Mouse (Mus musculus) limb, embryonic 12.5 days (tissue): ENCODE data around the gene Eif5a. TPM values are rescaled to one million over a fixed set of nuclear protein-coding genes. Genes with fewer than 3 reads are reported as not detected.

ENCODE experiments used
- ATAC-seq: fragments of 200-750 bp; cut with Nextera tagmentation; 2 replicates; pipeline ENCODE4 v1.8.0; 2017; ENCODE audit warnings: low read depth, moderate TSS enrichment; ENCODE audit not compliant: insufficient number of reproducible peaks, insufficient read depth, low FRiP score, low TSS enrichment
- H3K27ac ChIP-seq: fragments of 300-500 bp; sonication (generic); 2 replicates; pipeline ENCODE4 v1.5.1; 2016; ENCODE audit warnings: mild to moderate bottlenecking, moderate library complexity
- H3K27me3 ChIP-seq: fragments of 300-500 bp; sonication (generic); 2 replicates; pipeline ENCODE4 v1.6.1; 2016; ENCODE audit warnings: mild to moderate bottlenecking, moderate library complexity
- H3K36me3 ChIP-seq: fragments of 300-500 bp; sonication (generic); 2 replicates; pipeline ENCODE4 v1.6.1; 2016; ENCODE audit warnings: mild to moderate bottlenecking, moderate library complexity
- H3K4me1 ChIP-seq: fragments of 300-500 bp; sonication (generic); replicated peaks from 2 replicates; pipeline ENCODE4 v1.6.1; 2016
- H3K4me2 ChIP-seq: fragments of 300-500 bp; sonication (generic); 2 replicates; pipeline ENCODE4 v1.6.1; 2016; ENCODE audit warnings: mild to moderate bottlenecking, moderate library complexity
- H3K4me3 ChIP-seq: fragments of 300-500 bp; sonication (generic); replicated peaks from 2 replicates; pipeline ENCODE4 v1.5.1; 2016; ENCODE audit warnings: mild to moderate bottlenecking
- H3K9ac ChIP-seq: fragments of 300-500 bp; sonication (generic); replicated peaks from 2 replicates; pipeline ENCODE4 v1.6.1; 2016; ENCODE audit warnings: mild to moderate bottlenecking, moderate library complexity
- H3K9me3 ChIP-seq: fragments of 300-500 bp; sonication (generic); 2 replicates; pipeline ENCODE4 v1.6.1; 2016; ENCODE audit warnings: mild to moderate bottlenecking, moderate library complexity
- WGBS: fragments of 180-500 bp; shearing (Covaris S2); methylation state at CpG from one replicate; pipeline ENCODE4 v1.1.7; 2016; 5-methylcytosine and 5-hydroxymethylcytosine counted together
- polyA plus RNA-seq: library from polyadenylated mRNA; unstranded; fragments of >200 nt; fragmentation: Nextera tagmentation; extraction: Ambion mirVana; gene quantifications from 2 replicates; pipeline ENCODE4 v1.2.1, GENCODE M21; 2016

Gene Eif5a
- polyA plus RNA-seq, 1 experiment from 2014 or later: 1,851 TPM

- Histone ChIP-seq H3K36me3 (peaks cover 5% of the 10 kb centered on the region; the same call in 1 of the 2 replicates), H3K27ac (no peak within 1 kb of the TSS), H3K9ac (no peak within 1 kb of the TSS), H3K4me2 (no peak within 1 kb of the TSS), H3K27me3 (no peaks in the 10 kb centered on the region), H3K9me3 (no peaks in the 10 kb centered on the region), H3K4me1 (peaks cover 18% of the 10 kb centered on the region), H3K4me3 (no peak within 1 kb of the TSS)
- ATAC-seq: no peak
- 76% methylated on average over 4 of the region's 4 CpGs for WGBS
Measured at GRCm38 (mm10) chr11:69895291-69895690, 26.5 kb downstream of the Eif5a start, which contains the start of gene Acap1. Acap1 (minus strand) TSS chr11:69895539.

- Histone ChIP-seq H3K9ac (no peak overlapping the region), H3K36me3 (peaks cover 5% of the 10 kb centered on the region; the same call in 1 of the 2 replicates), H3K9me3 (no peaks in the 10 kb centered on the region), H3K27ac (no peak overlapping the region), H3K27me3 (no peaks in the 10 kb centered on the region), H3K4me2 (no peak overlapping the region), H3K4me1 (peaks cover 16% of the 10 kb centered on the region), H3K4me3 (no peak overlapping the region)
- WGBS: 72% methylated on average over 5 of the region's 5 CpGs
- ATAC-seq: no peak
Measured at GRCm38 (mm10) chr11:69894671-69895070, 27.1 kb downstream of the Eif5a start.

- Histone ChIP-seq H3K4me1 (no peaks in the 10 kb centered on the region), H3K4me3 (no peak overlapping the region), H3K9me3 (no peaks in the 10 kb centered on the region), H3K9ac (no peak overlapping the region), H3K36me3 (no peaks in the 10 kb centered on the region), H3K27me3 (no peaks in the 10 kb centered on the region), H3K27ac (no peak overlapping the region), H3K4me2 (no peak overlapping the region)
- ATAC-seq: no peak
- WGBS: 82% methylated on average over 4 of the region's 4 CpGs
Measured at GRCm38 (mm10) chr11:69891482-69891881, 30.3 kb downstream of the Eif5a start.

GRCm38 (mm10) chr11:69886907-69887635 is 34.7 kb downstream of the Eif5a start:
- no peak overlapping the region for H3K9ac ChIP-seq
- H3K27ac ChIP-seq: no peak overlapping the region
- no peaks in the 10 kb centered on the region for H3K27me3 ChIP-seq
- WGBS: 72% methylated on average over 8 of the region's 8 CpGs
- no peaks in the 10 kb centered on the region for H3K36me3 ChIP-seq
- H3K4me3 ChIP-seq: no peak overlapping the region
- H3K9me3 ChIP-seq: no peaks in the 10 kb centered on the region
- no peak for ATAC-seq
- no peaks in the 10 kb centered on the region for H3K4me1 ChIP-seq
- H3K4me2 ChIP-seq: no peak overlapping the region

- H3K4me1 ChIP-seq: peaks cover 20% of the 10 kb centered on the region
- no peak overlapping the region for H3K4me3 ChIP-seq
- H3K36me3 ChIP-seq: no peaks in the 10 kb centered on the region
- no peak overlapping the region for H3K4me2 ChIP-seq
- no peak overlapping the region for H3K27ac ChIP-seq
- no peak for ATAC-seq
- no peak overlapping the region for H3K9ac ChIP-seq
- H3K27me3 ChIP-seq: no peaks in the 10 kb centered on the region
- H3K9me3 ChIP-seq: no peaks in the 10 kb centered on the region
- 80% methylated on average over 8 of the region's 8 CpGs for WGBS
Measured at GRCm38 (mm10) chr11:69884663-69885062, 37.1 kb downstream of the Eif5a start.

- no peaks in the 10 kb centered on the region for H3K27me3 ChIP-seq
- ATAC-seq: no peak
- 79% methylated on average over 9 of the region's 9 CpGs for WGBS
Measured at GRCm38 (mm10) chr11:69884240-69884639, 37.5 kb downstream of the Eif5a start.

GRCm38 (mm10) chr11:69883527-69884151 is 38.1 kb downstream of the Eif5a start:
- Histone ChIP-seq H3K9ac (no peak overlapping the region), H3K4me3 (no peak overlapping the region), H3K27me3 (no peaks in the 10 kb centered on the region), H3K36me3 (no peaks in the 10 kb centered on the region), H3K27ac (no peak overlapping the region), H3K4me1 (peaks cover 29% of the 10 kb centered on the region), H3K9me3 (no peaks in the 10 kb centered on the region), H3K4me2 (no peak overlapping the region)
- WGBS: 89% methylated on average over 8 of the region's 8 CpGs
- ATAC-seq: no peak

More at GRCm38 (mm10) chr11:69884240-69884639, 37.5 kb downstream of the Eif5a start:
- peaks cover 23% of the 10 kb centered on the region for H3K4me1 ChIP-seq
- H3K36me3 ChIP-seq: no peaks in the 10 kb centered on the region
- H3K9me3 ChIP-seq: no peaks in the 10 kb centered on the region
- no peak overlapping the region for H3K27ac ChIP-seq
- no peak overlapping the region for H3K4me3 ChIP-seq
- H3K4me2 ChIP-seq: no peak overlapping the region
- no peak overlapping the region for H3K9ac ChIP-seq

- Histone ChIP-seq H3K4me3 (no peak overlapping the region), H3K9me3 (no peaks in the 10 kb centered on the region), H3K4me2 (no peak overlapping the region), H3K27me3 (no peaks in the 10 kb centered on the region), H3K27ac (no peak overlapping the region), H3K36me3 (no peaks in the 10 kb centered on the region), H3K4me1 (peaks cover 31% of the 10 kb centered on the region), H3K9ac (no peak overlapping the region)
- 64% methylated on average over 4 of the region's 4 CpGs for WGBS
- ATAC-seq: no peak
Measured at GRCm38 (mm10) chr11:69883066-69883465, 38.7 kb downstream of the Eif5a start.

GRCm38 (mm10) chr11:69881787-69882670 is 39.7 kb downstream of the Eif5a start:
- no peak for ATAC-seq
- Histone ChIP-seq H3K36me3 (no peaks in the 10 kb centered on the region), H3K4me1 (peaks cover 34% of the 10 kb centered on the region), H3K27me3 (no peaks in the 10 kb centered on the region), H3K4me3 (peak overlapping the region; percentile 55), H3K9me3 (no peaks in the 10 kb centered on the region), H3K27ac (peak overlapping the region; percentile 90), H3K4me2 (peak overlapping the region; percentile 82), H3K9ac (peak overlapping the region; percentile 67)
- WGBS: 64% methylated on average over 21 of the region's 21 CpGs

- Histone ChIP-seq H3K4me2 (peak within 1 kb of the TSS; percentile 82), H3K36me3 (no peaks in the 10 kb centered on the region), H3K9ac (peak within 1 kb of the TSS; percentile 67), H3K4me3 (peak within 1 kb of the TSS; percentile 55), H3K27ac (peak within 1 kb of the TSS; percentile 90), H3K9me3 (no peaks in the 10 kb centered on the region), H3K27me3 (no peaks in the 10 kb centered on the region), H3K4me1 (peaks cover 38% of the 10 kb centered on the region)
- under 1% methylated on average over 46 of the region's 46 CpGs for WGBS
- peak; percentile 73 for ATAC-seq
Measured at GRCm38 (mm10) chr11:69880853-69881603, 40.7 kb downstream of the Eif5a start, which contains the start of gene Kctd11. Kctd11 (minus strand) TSS chr11:69881406.
